Mouse (Mus musculus): Measurements from ENCODE around the gene F11. TPM values are rescaled to one million over a fixed set of nuclear protein-coding genes. Genes with fewer than 3 reads are reported as not detected.

F11 gene
- not detected in 2 replicates for polyA plus RNA-seq (2012; ENCODE audit: low replicate concordance)

DNA sequence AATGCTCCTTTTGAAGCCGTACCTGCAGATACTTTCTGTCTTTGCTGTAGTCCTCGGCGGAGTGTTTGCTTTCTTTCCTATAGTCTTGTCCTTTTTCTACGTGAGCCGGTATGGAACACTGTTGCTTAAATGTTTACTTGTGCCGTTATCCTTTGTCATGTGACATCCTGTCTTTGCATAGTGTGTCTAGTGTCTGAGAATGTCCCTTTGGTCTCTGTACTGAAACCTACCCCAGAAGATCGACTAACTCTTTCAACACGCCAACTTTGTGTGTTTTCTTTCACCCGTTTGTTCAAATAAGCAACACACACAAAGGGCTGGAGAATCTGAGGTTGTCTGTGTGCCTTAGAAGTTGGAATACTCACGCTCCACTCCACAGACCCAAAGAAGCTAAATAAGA lies at the start of gene F11:
Gene F11, minus strand, starts transcription at position 112 of the 400 bp plus-strand sequence.

DNA sequence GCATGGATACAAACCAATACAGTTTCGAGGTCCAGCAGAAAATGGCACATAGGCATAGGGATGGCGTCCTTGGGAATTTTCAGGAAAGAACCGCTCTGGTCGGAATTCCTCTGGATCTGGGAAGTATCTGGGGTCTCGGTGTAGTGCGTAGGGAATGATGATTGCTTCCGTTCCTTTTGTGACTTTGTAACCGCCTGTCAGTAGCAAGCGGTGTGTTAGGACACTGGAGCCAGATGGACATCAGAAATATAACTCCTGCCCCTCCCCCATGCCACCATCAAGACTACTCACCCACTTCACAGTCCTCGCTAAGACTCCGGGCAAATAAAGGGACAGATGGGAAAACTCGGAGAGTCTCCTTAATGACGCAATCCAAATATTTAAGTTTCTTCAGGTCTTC lies 46.5 kb upstream of the F11 start, which contains the start of gene Gm45753:
Gene Gm45753, minus strand, starts transcription at position 101 of the 400 bp plus-strand sequence.

DNA sequence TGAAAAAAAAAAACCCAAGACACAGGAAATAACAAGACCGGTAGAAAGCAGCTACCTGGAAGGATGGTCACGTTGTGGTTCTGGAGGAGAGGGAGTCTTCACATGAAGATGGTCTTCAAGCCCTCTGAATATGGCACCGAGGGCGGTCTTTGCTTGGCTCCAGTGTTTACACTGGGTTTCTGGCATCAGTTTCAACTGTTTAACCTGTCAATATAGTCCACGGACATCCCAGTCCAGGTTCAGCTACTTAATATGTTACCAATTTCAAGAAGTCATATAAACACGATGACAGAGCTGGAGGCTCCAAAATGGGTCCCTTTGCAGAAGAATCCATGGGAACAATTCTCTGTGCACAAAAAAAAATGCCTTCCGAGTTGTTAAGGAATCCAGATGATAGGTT lies 32.9 kb upstream of the F11 start, which contains the start of gene Klkb1:
Gene Klkb1, minus strand, starts transcription at position 173 of the 400 bp plus-strand sequence.

Other genes with a start within 250 kb of the F11 start
- gene Mtnr1a, start 192.9 kb downstream of the F11 start, polyA plus RNA-seq (2012; ENCODE audit: low replicate concordance), result not detected in 2 replicates
- not detected in 2 replicates for gene Klkb1, start 32.8 kb upstream of the F11 start, polyA plus RNA-seq (2012; ENCODE audit: low replicate concordance)
- gene Gm45753, start 46.4 kb upstream of the F11 start, polyA plus RNA-seq (2012; ENCODE audit: low replicate concordance), result not detected in 2 replicates
- gene Cyp4v3, start 71.2 kb upstream of the F11 start, polyA plus RNA-seq (2012; ENCODE audit: low replicate concordance), result 1.9 and 5.4 TPM in 2 replicates
- gene Fam149a, start 120.3 kb upstream of the F11 start, polyA plus RNA-seq (2012; ENCODE audit: low replicate concordance), result 1.7 and 3.4 TPM in 2 replicates
- 0.58 and 0.83 TPM in 2 replicates for gene Tlr3, start 149.0 kb upstream of the F11 start, polyA plus RNA-seq (2012; ENCODE audit: low replicate concordance)
- gene Sorbs2, start 245.8 kb upstream of the F11 start, polyA plus RNA-seq (2012; ENCODE audit: low replicate concordance), result 1.3 and 2.8 TPM in 2 replicates

Data from hematopoietic multipotent progenitor cell, adult 10-12 weeks (in vitro differentiated cells).